Mouse (Mus musculus) hindlimb bud, embryonic 11.5 days (tissue): ENCODE data around the gene Tex22.

ENCODE experiments used
- DNase-seq: peaks from one replicate; pipeline ENCODE4 v3.0.0-alpha.2; 2012; ENCODE audit warnings: low read depth, low spot score; ENCODE audit errors: extremely low spot score

Gene Tex22

GRCm38 (mm10) chr12:113074329-113075062, at the start of gene Tex22:
Gene Tex22, plus strand, starts transcription at chr12:113074502.
- no peak for DNase-seq

- no peak for DNase-seq
Observed at GRCm38 (mm10) chr12:113026557-113026956, 47.7 kb upstream of the Tex22 start.

GRCm38 (mm10) chr12:113027495-113027894, 46.8 kb upstream of the Tex22 start:
- no peak for DNase-seq

- DNase-seq = no peak
Observed at GRCm38 (mm10) chr12:113028067-113028466, 46.2 kb upstream of the Tex22 start.

- no peak for DNase-seq
Observed at GRCm38 (mm10) chr12:113028898-113029297, 45.4 kb upstream of the Tex22 start.

- no peak for DNase-seq
Observed at GRCm38 (mm10) chr12:113030046-113030445, 44.3 kb upstream of the Tex22 start.

- DNase-seq = no peak
Observed at GRCm38 (mm10) chr12:113030993-113031392, 43.3 kb upstream of the Tex22 start.

- DNase-seq = no peak
Observed at GRCm38 (mm10) chr12:113031441-113031840, 42.9 kb upstream of the Tex22 start.

- no peak for DNase-seq
Observed at GRCm38 (mm10) chr12:113032296-113033250, 41.7 kb upstream of the Tex22 start.

- DNase-seq = no peak
Observed at GRCm38 (mm10) chr12:113035093-113035492, 39.2 kb upstream of the Tex22 start.

GRCm38 (mm10) chr12:113036996-113037395, 37.3 kb upstream of the Tex22 start:
- no peak for DNase-seq

- DNase-seq = no peak
Observed at GRCm38 (mm10) chr12:113038414-113038813, 35.9 kb upstream of the Tex22 start.

- DNase-seq = no peak
Observed at GRCm38 (mm10) chr12:113041481-113042439, 32.5 kb upstream of the Tex22 start.

- DNase-seq = no peak
Observed at GRCm38 (mm10) chr12:113042543-113042942, 31.8 kb upstream of the Tex22 start.

GRCm38 (mm10) chr12:113044916-113045677, 29.2 kb upstream of the Tex22 start:
- peak; percentile 2 for DNase-seq

- DNase-seq = no peak
Observed at GRCm38 (mm10) chr12:113046861-113047260, 27.4 kb upstream of the Tex22 start.

GRCm38 (mm10) chr12:113048103-113048502, 26.2 kb upstream of the Tex22 start:
- no peak for DNase-seq

GRCm38 (mm10) chr12:113049836-113050235, 24.5 kb upstream of the Tex22 start:
- no peak for DNase-seq

- no peak for DNase-seq
Observed at GRCm38 (mm10) chr12:113050671-113051070, 23.6 kb upstream of the Tex22 start.
